18 mouse cellular contexts compared by ENCODE assay signal in the genomic region with DNA sequence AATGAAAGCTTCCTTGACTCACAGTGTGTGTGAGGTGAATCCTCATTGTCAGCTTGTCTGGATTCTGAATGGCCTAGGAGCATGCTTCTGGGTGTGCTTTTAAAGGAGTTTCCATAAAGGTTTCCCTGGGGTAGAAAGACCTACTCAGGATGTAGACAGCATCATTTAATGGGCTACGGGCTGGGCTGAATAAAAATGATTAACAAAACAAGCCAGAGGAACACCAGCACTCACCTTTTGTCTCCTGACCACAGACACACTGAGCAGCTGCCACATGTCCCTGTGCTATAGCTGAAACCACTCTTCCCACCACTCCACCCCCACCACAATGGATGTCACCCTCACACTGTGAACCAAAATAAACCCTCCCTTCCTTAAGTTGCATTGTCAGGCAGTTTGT.
"Had no signal": no experiment of that assay in that cellular context is flagged by ENCODE, and none has a peak within 500 bp of the region (broad histone marks: within the 10 kb centered on the region; RNA-seq: fewer than 3 reads in every experiment).

No protein-coding gene starts in this region.

- H3K4me3 ChIP-seq: left cerebral cortex, adult 2 months; liver, embryonic 13.5 days; midbrain, embryonic 12.5 days; neural tube, embryonic 12.5 days had no signal

- H3K9ac ChIP-seq: liver, embryonic 13.5 days; midbrain, embryonic 12.5 days; neural tube, embryonic 12.5 days had no signal

- DNase-seq: kidney, adult 11 months; kidney, adult 8-10 months; kidney, postnatal 14 days; layer of hippocampus, postnatal 36 days; liver, embryonic 13.5 days; lung, adult 2 months; lung, postnatal 14 days; lung, postnatal 4 days; right cerebral cortex, postnatal 14 days; right cerebral cortex, postnatal 4 days; thymus, adult 2 months; thymus, postnatal 14 days; thymus, postnatal 4 days had no signal

- H3K27me3 ChIP-seq: liver, embryonic 13.5 days; midbrain, embryonic 12.5 days; neural tube, embryonic 12.5 days had no signal

- H3K9me3 ChIP-seq: liver, embryonic 13.5 days; midbrain, embryonic 12.5 days; neural tube, embryonic 12.5 days had no signal

- H3K27ac ChIP-seq: left cerebral cortex, adult 2 months; liver, embryonic 13.5 days; midbrain, embryonic 12.5 days; neural tube, embryonic 12.5 days; stomach, postnatal 0 days had no signal

- ATAC-seq: midbrain, embryonic 16.5 days had no signal

- H3K4me1 ChIP-seq: midbrain, embryonic 12.5 days; neural tube, embryonic 12.5 days had no signal

- H3K36me3 ChIP-seq: liver, embryonic 13.5 days; midbrain, embryonic 12.5 days; neural tube, embryonic 12.5 days had no signal

- H3K4me2 ChIP-seq: liver, embryonic 13.5 days; midbrain, embryonic 12.5 days; neural tube, embryonic 12.5 days had no signal
